8 mouse cellular contexts compared by ENCODE assay signal in the genomic region with DNA sequence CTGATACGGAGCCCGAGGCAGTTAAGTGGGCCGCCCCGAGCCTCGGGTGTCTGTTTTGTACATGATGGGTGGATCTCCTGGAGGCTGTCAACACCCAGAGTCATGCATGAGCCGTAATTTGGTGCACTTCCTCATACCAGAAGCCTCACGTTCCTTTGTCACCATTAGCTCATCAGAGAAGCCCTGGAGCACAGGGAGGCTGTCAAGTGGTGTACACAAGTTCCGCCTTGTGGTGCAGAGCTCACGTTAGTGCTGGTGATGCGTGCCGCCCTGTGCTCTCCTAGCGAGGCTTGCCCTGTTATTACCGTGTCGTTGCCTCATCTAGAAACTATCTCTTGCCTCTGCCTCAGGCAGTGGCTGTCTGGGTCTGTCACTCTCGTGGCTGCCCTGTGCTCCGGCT. TPM values are rescaled to one million over a fixed set of nuclear protein-coding genes. Genes with fewer than 3 reads are reported as not detected.
DNase-seq lines count a peak whose midpoint lies in the region; ATAC-seq lines count a peak whose summit lies in the region.
"Had no signal": no experiment of that assay in that cellular context is flagged by ENCODE, and none has a peak within 500 bp of the region (broad histone marks: within the 10 kb centered on the region; RNA-seq: fewer than 3 reads in every experiment).

No protein-coding gene starts in this region.

- H3K9me3 ChIP-seq in heart, embryonic 15.5 days (replicated peaks), result no peaks in the 10 kb centered on the region
- H3K9me3 ChIP-seq in embryonic facial prominence, embryonic 14.5 days (ENCODE audit: control insufficient read depth, low read length), result no peaks in the 10 kb centered on the region
- H3K9me3 ChIP-seq in neural tube, embryonic 13.5 days, result no peaks in the 10 kb centered on the region

- no peaks in the 10 kb centered on the region for H3K27me3 ChIP-seq in heart, embryonic 15.5 days
- H3K27me3 ChIP-seq in embryonic facial prominence, embryonic 14.5 days (replicated peaks; ENCODE audit: control insufficient read depth, insufficient read depth, low read length), result no peaks in the 10 kb centered on the region
- no peaks in the 10 kb centered on the region for H3K27me3 ChIP-seq in neural tube, embryonic 13.5 days

- peak overlapping the region; percentile 51; the same call in 1 of the 2 replicates for H3K27ac ChIP-seq in heart, embryonic 15.5 days
- H3K27ac ChIP-seq in embryonic facial prominence, embryonic 14.5 days (replicated peaks; ENCODE audit: low read depth, low read length), result no peak overlapping the region
- no peak overlapping the region for H3K27ac ChIP-seq in neural tube, embryonic 13.5 days (replicated peaks)

- peak overlapping the region; percentile 35 for H3K4me2 ChIP-seq in heart, embryonic 15.5 days
- no peak overlapping the region for H3K4me2 ChIP-seq in embryonic facial prominence, embryonic 14.5 days (ENCODE audit: low read depth, low read length)
- 0 out of 2 replicates have a peak overlapping the region, but pooled peaks have one; percentile 4 for H3K4me2 ChIP-seq in neural tube, embryonic 13.5 days
- H3K4me2 ChIP-seq: liver, embryonic 11.5 days had no signal

- peak; percentile 45 for ATAC-seq in heart, embryonic 15.5 days (replicated peaks; ENCODE audit: insufficient number of reproducible peaks, insufficient read depth, low FRiP score, low read depth)
- peak; percentile 81 for ATAC-seq in embryonic facial prominence, embryonic 14.5 days (ENCODE audit: low read depth)
- ATAC-seq in neural tube, embryonic 13.5 days (ENCODE audit: low read depth), result no peak

- no peak for DNase-seq in heart, adult 8-10 months (ENCODE audit: low spot score)
- peak; percentile 19 for DNase-seq in Muller cell, postnatal 12 days (ENCODE audit: inconsistent ontology term)
- peak; percentile 87 for DNase-seq in embryonic facial prominence, embryonic 14.5 days (ENCODE audit: low spot score)
- no peak for DNase-seq in ovary, postnatal 10 days (ENCODE audit: low spot score)
- DNase-seq in adipocyte (ENCODE audit: low spot score), result no peak

- H3K4me3 ChIP-seq in heart, embryonic 15.5 days, result no peak overlapping the region
- H3K4me3 ChIP-seq in embryonic facial prominence, embryonic 14.5 days (ENCODE audit: low read depth, low read length), result no peak overlapping the region
- H3K4me3 ChIP-seq in neural tube, embryonic 13.5 days, result no peak overlapping the region

- peaks cover 14% of the 10 kb centered on the region for H3K4me1 ChIP-seq in heart, embryonic 15.5 days (replicated peaks)
- 0 out of 2 replicates have a peak, but pooled peaks cover 5% of the 10 kb centered on the region for H3K4me1 ChIP-seq in embryonic facial prominence, embryonic 14.5 days (ENCODE audit: control insufficient read depth, insufficient read depth, low read length)
- peaks cover 10% of the 10 kb centered on the region; the same call in 1 of the 2 replicates for H3K4me1 ChIP-seq in neural tube, embryonic 13.5 days (replicated peaks)

- H3K36me3 ChIP-seq in heart, embryonic 15.5 days, result peaks cover 34% of the 10 kb centered on the region
- peaks cover 69% of the 10 kb centered on the region for H3K36me3 ChIP-seq in embryonic facial prominence, embryonic 14.5 days (ENCODE audit: control insufficient read depth, insufficient read depth, low read length)
- H3K36me3 ChIP-seq in neural tube, embryonic 13.5 days, result peaks cover 20% of the 10 kb centered on the region

- no peak overlapping the region for H3K9ac ChIP-seq in heart, embryonic 15.5 days
- H3K9ac ChIP-seq in embryonic facial prominence, embryonic 14.5 days (ENCODE audit: low read depth, low read length), result no peak overlapping the region
- peak overlapping the region; percentile 14; the same call in 1 of the 2 replicates for H3K9ac ChIP-seq in neural tube, embryonic 13.5 days

- WGBS in heart, embryonic 15.5 days, result 55% methylated on average over 16 of the region's 16 CpGs
- WGBS in embryonic facial prominence, embryonic 14.5 days, result 30% methylated on average over 16 of the region's 16 CpGs
- 40% methylated on average over 16 of the region's 16 CpGs for WGBS in neural tube, embryonic 13.5 days

RNA-seq across cellular contexts. Expression of a gene that starts 6.8 kb away (rescaled TPM):
- polyA plus RNA-seq in heart, embryonic 15.5 days (2015; fragmentation: Nextera tagmentation; extraction: Ambion mirVana), result 43.1 and 53.8 TPM in 2 replicates
- total RNA-seq in heart, adult 8-10 months (2022), result 10 to 100 TPM; 75.9 to 81.5 (median 77.7) TPM
- 79.9 and 80.6 TPM in 2 replicates for polyA plus RNA-seq in embryonic facial prominence, embryonic 14.5 days (2014; fragmentation: Nextera tagmentation; extraction: Ambion mirVana)
- polyA plus RNA-seq in neural tube, embryonic 13.5 days (2015; fragmentation: Nextera tagmentation; extraction: Ambion mirVana), result 18.0 and 18.1 TPM in 2 replicates

RNA-seq across cellular contexts. Expression of a gene that starts 40.8 kb away (rescaled TPM):
- 8.1 and 9.1 TPM in 2 replicates for polyA plus RNA-seq in heart, embryonic 15.5 days (2015; fragmentation: Nextera tagmentation; extraction: Ambion mirVana)
- 10 to 100 TPM; 17.0 to 21.3 (median 18.8) TPM for total RNA-seq in heart, adult 8-10 months (2022)
- polyA plus RNA-seq in embryonic facial prominence, embryonic 14.5 days (2014; fragmentation: Nextera tagmentation; extraction: Ambion mirVana), result 9.7 and 10.8 TPM in 2 replicates
- polyA plus RNA-seq in neural tube, embryonic 13.5 days (2015; fragmentation: Nextera tagmentation; extraction: Ambion mirVana), result 10.6 and 11.6 TPM in 2 replicates

Comparison
In these comparisons a context has a peak if more than half of its experiments do, and no peak if none do; other contexts are left out.
1. DNase-seq: peak in Muller cell, postnatal 12 days (single experiment) and embryonic facial prominence, embryonic 14.5 days (single experiment); none in heart, adult 8-10 months (single experiment), ovary, postnatal 10 days (single experiment) and adipocyte (single experiment).